Mouse (Mus musculus): ENCODE data around the gene Lcp2. TPM values are rescaled to one million over a fixed set of nuclear protein-coding genes. Genes with fewer than 3 reads are reported as not detected.

Gene Lcp2
- polyA plus RNA-seq, 1 experiment from 2014 or later: 1.7 TPM

DNA sequence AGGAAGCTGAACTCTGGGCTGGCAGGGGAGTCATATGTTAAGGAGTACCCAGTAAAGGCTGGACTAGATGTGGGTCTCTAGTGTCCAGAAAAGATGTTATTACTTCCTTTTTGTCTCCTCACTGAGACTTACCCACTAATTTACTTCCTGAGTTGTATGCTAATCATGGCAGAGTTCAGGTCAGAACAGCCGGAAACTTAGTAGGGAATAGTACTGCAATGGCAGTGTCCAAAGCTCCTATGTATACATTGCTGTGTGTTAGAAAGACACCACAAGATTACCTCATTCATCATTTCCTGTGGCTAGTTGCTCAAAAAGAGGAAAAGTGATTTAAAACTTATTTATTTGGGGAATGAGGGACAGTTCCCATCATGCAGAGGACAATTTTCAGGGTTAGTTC, 21.6 kb upstream of the Lcp2 start:
- no peak for DNase-seq (ENCODE audit: extremely low spot score, low spot score)
- Histone ChIP-seq H3K27ac (no peak overlapping the region), H3K27me3 (ENCODE audit: poor library complexity, severe bottlenecking) (no peaks in the 10 kb centered on the region), H3K4me3 (no peak overlapping the region), H3K4me1 (peaks cover 15% of the 10 kb centered on the region), H3K9me3 (no peaks in the 10 kb centered on the region), H3K36me3 (replicated peaks) (no peaks in the 10 kb centered on the region)
- 91% methylated on average over 1 of the region's 1 CpGs for WGBS

- 51% methylated on average over 5 of the region's 5 CpGs for WGBS
Measured at GRCm38 (mm10) chr11:34029658-34030057, 17.1 kb upstream of the Lcp2 start.

DNA sequence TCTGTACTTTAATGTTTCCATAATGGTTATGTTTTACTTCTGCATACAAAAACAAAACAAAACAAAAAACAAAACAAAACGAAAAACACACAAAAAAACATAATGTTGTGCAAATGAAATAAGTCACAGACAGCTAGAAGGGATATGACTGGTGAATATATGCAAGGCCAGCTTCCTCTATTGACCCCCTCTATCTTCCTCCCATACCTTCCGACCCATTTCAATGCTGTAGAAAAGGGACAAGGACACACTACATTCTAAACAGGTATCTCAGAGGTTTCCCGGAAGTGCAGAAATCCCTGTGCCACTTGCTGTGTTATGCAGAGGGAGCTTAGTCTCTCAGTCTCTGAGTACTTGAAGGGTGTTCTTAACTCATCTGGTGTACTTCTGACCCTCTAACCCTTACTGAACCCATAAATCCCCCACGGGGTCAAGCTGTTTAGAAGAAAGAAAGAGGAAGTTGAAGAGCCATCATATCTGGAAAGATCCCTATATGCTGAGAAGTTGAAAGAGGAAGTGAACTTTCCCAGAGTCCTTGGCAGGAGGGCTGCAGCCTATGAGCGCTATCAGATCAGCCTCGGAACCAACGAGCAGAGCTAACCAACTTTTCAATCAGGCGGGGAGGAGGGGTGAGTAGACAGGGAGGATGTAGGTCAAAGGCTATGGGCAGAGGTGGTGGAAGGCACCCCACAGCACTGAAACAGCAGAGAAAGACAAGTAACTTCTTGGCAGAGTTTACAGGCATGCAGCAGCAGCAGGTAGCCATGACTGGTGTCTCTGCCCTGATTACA, 15.5 kb upstream of the Lcp2 start:
- Histone ChIP-seq H3K36me3 (replicated peaks) (no peaks in the 10 kb centered on the region), H3K27ac (no peak overlapping the region), H3K9me3 (no peaks in the 10 kb centered on the region), H3K27me3 (ENCODE audit: poor library complexity, severe bottlenecking) (no peaks in the 10 kb centered on the region), H3K4me3 (no peak overlapping the region), H3K4me1 (peaks cover 15% of the 10 kb centered on the region)
- DNase-seq (ENCODE audit: extremely low spot score, low spot score): no peak
- 74% methylated on average over 8 of the region's 8 CpGs for WGBS

More at GRCm38 (mm10) chr11:34029658-34030057, 17.1 kb upstream of the Lcp2 start:
- Histone ChIP-seq H3K27me3 (ENCODE audit: poor library complexity, severe bottlenecking) (no peaks in the 10 kb centered on the region), H3K36me3 (replicated peaks) (no peaks in the 10 kb centered on the region), H3K27ac (no peak overlapping the region), H3K4me1 (peaks cover 15% of the 10 kb centered on the region), H3K9me3 (no peaks in the 10 kb centered on the region), H3K4me3 (no peak overlapping the region)
- DNase-seq (ENCODE audit: extremely low spot score, low spot score): no peak

DNA sequence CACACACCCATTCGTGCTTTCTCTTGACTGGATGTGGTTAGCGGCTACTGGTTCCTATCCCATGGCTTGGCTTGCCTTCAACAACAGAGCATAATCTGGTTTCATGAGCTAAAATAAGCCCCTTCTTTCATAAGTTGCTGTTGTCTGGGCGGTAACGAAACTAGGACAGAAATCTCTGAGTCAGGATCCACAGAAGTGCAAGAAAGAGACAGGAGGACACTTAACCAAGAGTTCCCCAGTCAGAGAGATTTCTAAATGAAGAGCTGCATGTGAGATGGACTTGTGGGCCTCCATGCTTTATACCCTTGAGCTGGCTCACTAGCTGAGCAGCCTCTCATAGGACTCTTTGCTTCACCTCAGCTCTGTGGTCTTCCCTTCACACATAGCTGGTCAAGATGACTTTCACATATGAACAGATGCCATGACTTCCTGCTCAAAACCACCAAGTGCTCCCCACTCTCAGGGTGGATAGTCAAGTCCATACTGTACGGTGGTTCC, 12.7 kb upstream of the Lcp2 start:
- Histone ChIP-seq H3K4me1 (peaks cover 8% of the 10 kb centered on the region), H3K4me3 (no peak overlapping the region), H3K27me3 (ENCODE audit: poor library complexity, severe bottlenecking) (no peaks in the 10 kb centered on the region), H3K27ac (no peak overlapping the region), H3K36me3 (replicated peaks) (no peaks in the 10 kb centered on the region), H3K9me3 (no peaks in the 10 kb centered on the region)
- DNase-seq (ENCODE audit: extremely low spot score, low spot score): no peak
- 91% methylated on average over 5 of the region's 5 CpGs for WGBS

DNA sequence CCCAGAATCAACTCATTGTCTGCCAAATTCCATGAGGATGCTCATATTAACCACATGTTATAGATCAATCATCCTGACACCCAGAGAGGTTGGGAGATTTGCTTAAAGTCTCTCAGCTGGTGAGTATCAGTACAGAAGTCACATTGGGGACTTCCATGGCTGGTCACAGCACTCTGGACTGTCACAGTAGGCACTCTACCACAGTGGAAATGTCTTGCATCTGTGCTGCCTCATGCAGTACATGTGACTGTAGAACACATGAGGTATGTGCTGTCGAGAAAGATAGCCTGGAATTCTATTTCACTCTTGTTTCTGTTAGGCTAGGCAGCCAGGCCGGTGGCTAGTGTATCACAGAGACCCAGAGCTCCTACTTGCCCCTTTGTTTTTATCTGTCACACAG, 11.9 kb upstream of the Lcp2 start:
- H3K36me3 ChIP-seq (replicated peaks): no peaks in the 10 kb centered on the region
- no peak for DNase-seq (ENCODE audit: extremely low spot score, low spot score)
- no peak overlapping the region for H3K27ac ChIP-seq
- peaks cover under 1% of the 10 kb centered on the region; the same call in 1 of the 2 replicates for H3K4me1 ChIP-seq
- no peaks in the 10 kb centered on the region for H3K27me3 ChIP-seq (ENCODE audit: poor library complexity, severe bottlenecking)
- WGBS: 78% methylated on average over 2 of the region's 2 CpGs
- no peaks in the 10 kb centered on the region for H3K9me3 ChIP-seq
- H3K4me3 ChIP-seq: no peak overlapping the region

GRCm38 (mm10) chr11:34035909-34036658, 10.6 kb upstream of the Lcp2 start:
- no peaks in the 10 kb centered on the region for H3K4me1 ChIP-seq
- WGBS: 83% methylated on average over 5 of the region's 5 CpGs

DNA sequence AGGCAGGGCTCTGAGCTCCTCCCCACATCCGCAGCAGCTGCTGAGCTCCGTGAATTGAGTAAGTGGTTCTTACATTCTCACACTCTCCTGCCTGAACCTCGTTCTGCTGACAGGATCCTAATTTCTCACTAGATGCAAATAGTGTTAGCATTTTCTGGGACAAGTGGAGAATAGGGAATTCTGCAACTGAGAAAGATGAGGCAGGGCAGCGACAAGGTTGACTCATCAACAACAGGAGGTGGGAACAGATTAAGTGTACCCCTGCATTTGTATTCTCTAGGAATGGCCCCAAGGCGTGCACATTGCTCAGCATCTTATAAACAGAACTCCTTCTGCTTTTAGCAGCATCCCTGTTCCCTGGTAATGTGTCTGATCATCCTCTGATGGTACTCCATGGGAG, 6.7 kb upstream of the Lcp2 start:
- Histone ChIP-seq H3K4me1 (no peaks in the 10 kb centered on the region), H3K27me3 (ENCODE audit: poor library complexity, severe bottlenecking) (no peaks in the 10 kb centered on the region), H3K4me3 (no peak overlapping the region), H3K36me3 (replicated peaks) (no peaks in the 10 kb centered on the region), H3K9me3 (peaks cover 8% of the 10 kb centered on the region; the same call in 1 of the 2 replicates), H3K27ac (no peak overlapping the region)
- 90% methylated on average over 5 of the region's 5 CpGs for WGBS
- no peak for DNase-seq (ENCODE audit: extremely low spot score, low spot score)

More at GRCm38 (mm10) chr11:34035909-34036658, 10.6 kb upstream of the Lcp2 start:
- Histone ChIP-seq H3K9me3 (peaks cover 2% of the 10 kb centered on the region; the same call in 1 of the 2 replicates), H3K4me3 (no peak overlapping the region), H3K27ac (no peak overlapping the region), H3K27me3 (ENCODE audit: poor library complexity, severe bottlenecking) (no peaks in the 10 kb centered on the region), H3K36me3 (replicated peaks) (no peaks in the 10 kb centered on the region)
- no peak for DNase-seq (ENCODE audit: extremely low spot score, low spot score)

DNA sequence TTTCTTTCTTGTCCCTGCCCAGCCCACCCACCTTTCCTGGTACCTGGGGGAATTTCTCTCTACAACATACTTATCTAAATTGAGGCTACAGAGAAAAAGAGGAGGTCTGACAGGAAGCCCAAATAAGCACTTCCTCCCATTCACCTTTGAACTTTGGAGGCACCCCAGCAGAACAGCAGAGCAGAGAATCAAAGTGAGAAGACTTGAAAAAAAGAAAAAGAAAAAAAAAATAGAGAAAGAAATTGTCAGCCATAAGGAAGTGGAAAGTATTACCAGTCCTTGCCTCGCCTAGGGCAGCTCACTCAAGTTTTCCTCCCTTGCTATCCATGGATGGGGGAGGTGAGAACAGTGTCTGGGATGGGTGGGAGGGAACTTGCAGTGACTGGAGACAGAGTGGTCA, 3.9 kb upstream of the Lcp2 start:
- WGBS: 81% methylated on average over 1 of the region's 1 CpGs
- no peaks in the 10 kb centered on the region for H3K36me3 ChIP-seq (replicated peaks)
- DNase-seq (ENCODE audit: extremely low spot score, low spot score): no peak
- no peak overlapping the region for H3K27ac ChIP-seq
- no peaks in the 10 kb centered on the region for H3K4me1 ChIP-seq
- H3K9me3 ChIP-seq: peaks cover 8% of the 10 kb centered on the region; the same call in 1 of the 2 replicates
- H3K4me3 ChIP-seq: no peak overlapping the region
- no peaks in the 10 kb centered on the region for H3K27me3 ChIP-seq (ENCODE audit: poor library complexity, severe bottlenecking)

DNA sequence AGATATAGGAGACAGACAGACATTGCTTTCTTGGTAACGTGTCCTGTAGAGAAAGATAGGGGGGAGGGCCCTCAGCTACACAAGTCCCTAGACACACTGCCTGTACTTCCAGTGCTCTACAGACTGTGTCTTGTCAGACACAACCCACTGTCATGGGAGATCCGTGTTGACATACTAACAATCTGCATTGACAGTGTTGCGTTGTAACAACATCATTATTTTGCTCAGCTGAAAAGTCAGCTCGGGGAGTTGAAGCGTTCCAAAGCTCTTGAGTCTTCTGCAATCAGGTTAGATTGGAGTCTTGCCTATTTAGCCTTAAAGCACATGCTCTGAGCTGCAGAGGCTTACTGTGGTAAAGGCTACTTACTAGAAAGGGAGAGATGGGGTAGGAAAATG, 820 bp downstream of the Lcp2 start:
- H3K4me1 ChIP-seq: no peaks in the 10 kb centered on the region
- H3K36me3 ChIP-seq (replicated peaks): no peaks in the 10 kb centered on the region
- 91% methylated on average over 5 of the region's 5 CpGs for WGBS
- no peak overlapping the region for H3K27ac ChIP-seq
- no peak for DNase-seq (ENCODE audit: extremely low spot score, low spot score)
- H3K9me3 ChIP-seq: no peaks in the 10 kb centered on the region
- H3K4me3 ChIP-seq: no peak overlapping the region
- no peaks in the 10 kb centered on the region for H3K27me3 ChIP-seq (ENCODE audit: poor library complexity, severe bottlenecking)

DNA sequence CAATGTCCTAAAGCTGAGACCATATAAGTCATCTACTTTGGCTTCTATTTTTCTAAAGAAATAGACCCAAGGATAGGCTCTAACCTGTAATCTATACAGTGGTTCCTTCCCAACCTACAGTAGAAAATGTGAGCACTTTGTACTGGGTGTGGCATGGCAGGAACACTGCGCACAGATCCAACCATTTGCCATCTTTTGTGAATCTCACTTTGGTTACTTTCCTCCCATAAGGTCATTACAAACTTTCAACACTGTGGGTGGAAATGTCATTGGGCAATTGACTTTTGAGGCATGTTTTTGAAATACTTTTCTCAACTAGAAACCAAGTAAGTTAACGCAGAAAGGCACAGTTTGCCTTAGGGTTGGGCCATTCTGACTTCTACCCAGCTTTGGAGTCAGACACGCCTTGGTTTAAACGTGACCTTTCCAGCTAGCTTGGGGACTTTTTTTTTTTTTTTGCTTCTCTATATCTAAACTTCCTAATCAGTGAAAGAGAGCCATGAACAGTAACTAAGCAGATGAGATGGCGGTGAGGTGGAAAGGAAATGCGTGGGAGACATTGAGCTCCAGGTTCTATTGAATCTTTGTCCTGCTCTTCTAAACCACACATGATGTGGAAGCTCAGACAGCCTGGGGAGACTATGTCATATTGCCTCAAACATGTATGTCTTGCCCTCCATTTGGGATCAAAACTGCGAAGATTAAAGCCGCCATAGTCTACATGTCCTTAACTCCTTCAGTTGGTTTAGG, 1.8 kb downstream of the Lcp2 start:
- Histone ChIP-seq H3K36me3 (replicated peaks) (no peaks in the 10 kb centered on the region), H3K9me3 (no peaks in the 10 kb centered on the region), H3K27ac (no peak overlapping the region), H3K4me1 (no peaks in the 10 kb centered on the region), H3K27me3 (ENCODE audit: poor library complexity, severe bottlenecking) (no peaks in the 10 kb centered on the region), H3K4me3 (no peak overlapping the region)
- no peak for DNase-seq (ENCODE audit: extremely low spot score, low spot score)
- 94% methylated on average over 8 of the region's 8 CpGs for WGBS

GRCm38 (mm10) chr11:34049125-34049379, 2.3 kb downstream of the Lcp2 start:
- no peak overlapping the region for H3K4me3 ChIP-seq
- H3K4me1 ChIP-seq: no peaks in the 10 kb centered on the region
- no peaks in the 10 kb centered on the region for H3K9me3 ChIP-seq
- WGBS: 86% methylated on average over 1 of the region's 1 CpGs
- no peak overlapping the region for H3K27ac ChIP-seq
- no peaks in the 10 kb centered on the region for H3K27me3 ChIP-seq (ENCODE audit: poor library complexity, severe bottlenecking)
- H3K36me3 ChIP-seq (replicated peaks): no peaks in the 10 kb centered on the region
- DNase-seq (ENCODE audit: extremely low spot score, low spot score): no peak

DNA sequence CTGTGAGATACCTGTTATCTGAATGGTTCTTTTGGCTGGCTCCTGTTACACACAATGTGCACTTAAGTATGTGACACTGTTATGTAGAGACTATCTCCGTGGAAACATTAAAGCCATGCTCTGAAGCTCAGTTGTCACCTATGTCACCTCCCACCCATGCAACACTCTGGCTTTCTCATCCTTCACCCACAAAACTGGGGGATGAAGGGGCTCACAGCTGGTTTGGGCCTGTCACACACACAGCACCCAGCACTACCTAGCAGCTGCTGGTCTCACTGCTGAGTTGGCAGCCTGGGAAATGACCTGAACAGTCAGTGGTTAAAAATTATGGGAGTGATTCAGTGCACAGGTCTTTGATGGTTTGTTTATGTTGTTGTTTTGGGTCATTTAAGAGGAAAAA, 3.3 kb downstream of the Lcp2 start:
- Histone ChIP-seq H3K4me1 (no peaks in the 10 kb centered on the region), H3K27ac (no peak overlapping the region), H3K36me3 (replicated peaks) (no peaks in the 10 kb centered on the region), H3K27me3 (ENCODE audit: poor library complexity, severe bottlenecking) (no peaks in the 10 kb centered on the region), H3K9me3 (no peaks in the 10 kb centered on the region), H3K4me3 (no peak overlapping the region)
- no peak for DNase-seq (ENCODE audit: extremely low spot score, low spot score)
- WGBS: 97% methylated on average over 1 of the region's 1 CpGs

DNA sequence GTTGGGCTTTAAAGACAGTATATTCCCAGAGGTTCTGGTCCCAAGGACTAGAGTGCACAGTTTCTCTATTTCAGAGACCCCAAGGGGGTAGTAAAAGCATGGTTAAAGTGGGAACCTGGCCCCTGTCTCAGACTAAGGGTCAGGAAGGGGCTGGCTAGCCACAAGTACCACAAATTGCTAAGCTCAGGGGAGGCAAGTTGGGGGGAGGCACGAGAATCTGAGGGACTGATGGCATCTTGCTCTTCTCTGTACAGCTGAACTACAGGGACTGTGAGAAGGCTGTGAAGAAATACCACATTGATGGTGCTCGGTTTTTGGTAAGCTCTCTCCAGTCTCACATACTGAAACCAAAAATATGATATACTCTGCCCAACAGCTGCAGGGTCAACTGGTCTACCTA, 3.9 kb downstream of the Lcp2 start:
- no peaks in the 10 kb centered on the region for H3K9me3 ChIP-seq
- no peaks in the 10 kb centered on the region for H3K27me3 ChIP-seq (ENCODE audit: poor library complexity, severe bottlenecking)
- H3K4me3 ChIP-seq: no peak overlapping the region
- 81% methylated on average over 2 of the region's 2 CpGs for WGBS
- no peaks in the 10 kb centered on the region for H3K36me3 ChIP-seq (replicated peaks)
- H3K27ac ChIP-seq: no peak overlapping the region
- no peak for DNase-seq (ENCODE audit: extremely low spot score, low spot score)
- H3K4me1 ChIP-seq: no peaks in the 10 kb centered on the region

Data from forebrain, embryonic 10.5 days (tissue).